ENCODE assay signal across 7 mouse cellular contexts in the genomic region with DNA sequence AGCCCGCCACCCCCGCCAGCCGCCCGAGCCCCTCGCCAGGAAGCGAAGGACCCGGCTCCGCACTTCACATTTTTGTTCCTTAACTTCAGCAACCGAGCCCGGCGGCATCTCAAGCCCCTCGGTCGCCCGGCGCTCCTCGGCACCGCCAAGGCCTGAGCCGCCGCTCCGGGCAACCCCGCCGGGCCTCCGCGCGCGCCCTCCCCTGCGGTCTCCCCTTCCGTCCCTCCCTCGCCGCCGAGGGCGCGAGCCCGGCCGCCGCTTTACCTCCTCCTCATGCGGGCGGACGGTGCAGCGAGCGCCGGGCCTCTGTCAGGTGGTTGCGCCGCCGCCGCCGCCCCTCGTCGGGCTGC. TPM values are rescaled to one million over a fixed set of nuclear protein-coding genes. Genes with fewer than 3 reads are reported as not detected.
DNase-seq lines count a peak whose midpoint lies in the region; ATAC-seq lines count a peak whose summit lies in the region.

No protein-coding gene starts in this region.

- H3K4me3 ChIP-seq in embryonic facial prominence, embryonic 11.5 days (ENCODE audit: low read depth, low read length): peak overlapping the region; percentile 99
- H3K4me3 ChIP-seq in limb, embryonic 15.5 days: peak overlapping the region; percentile 92
- peak overlapping the region; percentile 98 for H3K4me3 ChIP-seq in neural tube, embryonic 14.5 days (ENCODE audit: low read depth, low read length)

- DNase-seq in ovary, postnatal 10 days (ENCODE audit: low spot score): peak; percentile 25
- DNase-seq in ovary, adult 18-20 months (ENCODE audit: low spot score): no peak
- no peak for DNase-seq in embryonic facial prominence, embryonic 11.5 days (ENCODE audit: low spot score)
- no peak for DNase-seq in cerebellum, postnatal 10 days

- no peaks in the 10 kb centered on the region for H3K4me1 ChIP-seq in embryonic facial prominence, embryonic 11.5 days (ENCODE audit: control insufficient read depth, insufficient read depth, low read length)
- peaks cover 21% of the 10 kb centered on the region for H3K4me1 ChIP-seq in limb, embryonic 15.5 days
- peaks cover 10% of the 10 kb centered on the region for H3K4me1 ChIP-seq in neural tube, embryonic 14.5 days (ENCODE audit: control insufficient read depth, insufficient read depth, low read length)

- H3K36me3 ChIP-seq in embryonic facial prominence, embryonic 11.5 days (replicated peaks; ENCODE audit: control insufficient read depth, insufficient read depth, low read depth, low read length): no peaks in the 10 kb centered on the region; the same call in 1 of the 2 replicates
- H3K36me3 ChIP-seq in limb, embryonic 15.5 days: peaks cover 12% of the 10 kb centered on the region
- H3K36me3 ChIP-seq in neural tube, embryonic 14.5 days (ENCODE audit: control insufficient read depth, insufficient read depth, low read length): no peaks in the 10 kb centered on the region

- WGBS in embryonic facial prominence, embryonic 11.5 days: under 1% methylated on average over 45 of the region's 49 CpGs
- under 1% methylated on average over 31 of the region's 49 CpGs for WGBS in limb, embryonic 15.5 days
- 1% methylated on average over 23 of the region's 49 CpGs for WGBS in neural tube, embryonic 14.5 days

- no peaks in the 10 kb centered on the region for H3K27me3 ChIP-seq in embryonic facial prominence, embryonic 11.5 days (ENCODE audit: control insufficient read depth, insufficient read depth, low read length)
- no peaks in the 10 kb centered on the region for H3K27me3 ChIP-seq in limb, embryonic 15.5 days
- no peaks in the 10 kb centered on the region for H3K27me3 ChIP-seq in neural tube, embryonic 14.5 days (ENCODE audit: control insufficient read depth, insufficient read depth, low read length)

- H3K9ac ChIP-seq in embryonic facial prominence, embryonic 11.5 days (replicated peaks; ENCODE audit: low read length): peak overlapping the region; percentile 97
- H3K9ac ChIP-seq in limb, embryonic 15.5 days: peak overlapping the region; percentile 99
- peak overlapping the region; percentile 90 for H3K9ac ChIP-seq in neural tube, embryonic 14.5 days (replicated peaks; ENCODE audit: low read depth, low read length)

- peak overlapping the region; percentile 97 for H3K27ac ChIP-seq in embryonic facial prominence, embryonic 11.5 days (replicated peaks; ENCODE audit: low read depth, low read length)
- peak overlapping the region; percentile 99 for H3K27ac ChIP-seq in limb, embryonic 15.5 days
- H3K27ac ChIP-seq in neural tube, embryonic 14.5 days (ENCODE audit: low read depth, low read length): peak overlapping the region; percentile 89

- ATAC-seq in embryonic facial prominence, embryonic 11.5 days (replicated peaks; ENCODE audit: insufficient number of reproducible peaks, low FRiP score, low TSS enrichment, low read depth): peak; percentile 58
- ATAC-seq in granulocyte monocyte progenitor cell, adult 5-6 weeks (replicated peaks; ENCODE audit: poor library complexity, severe bottlenecking): peak; percentile 10; the same call in 1 of the 2 replicates
- ATAC-seq in limb, embryonic 15.5 days (ENCODE audit: insufficient number of reproducible peaks, low FRiP score, low TSS enrichment, low read depth): peak; percentile 49; the same call in 1 of the 2 replicates
- ATAC-seq in neural tube, embryonic 14.5 days (ENCODE audit: low read depth): peak; percentile 61; the same call in 1 of the 2 replicates

- H3K4me2 ChIP-seq in embryonic facial prominence, embryonic 11.5 days (ENCODE audit: low read depth, low read length): peak overlapping the region; percentile 37
- H3K4me2 ChIP-seq in limb, embryonic 15.5 days: peak overlapping the region; percentile 51
- H3K4me2 ChIP-seq in neural tube, embryonic 14.5 days (ENCODE audit: low read depth, low read length): peak overlapping the region; percentile 60

- H3K9me3 ChIP-seq in embryonic facial prominence, embryonic 11.5 days (replicated peaks; ENCODE audit: control insufficient read depth, low read length): no peaks in the 10 kb centered on the region
- H3K9me3 ChIP-seq in limb, embryonic 15.5 days: no peaks in the 10 kb centered on the region
- no peaks in the 10 kb centered on the region for H3K9me3 ChIP-seq in neural tube, embryonic 14.5 days (ENCODE audit: control insufficient read depth, low read length)

RNA-seq across cellular contexts. Expression of a gene that starts 0.6 kb away (rescaled TPM):
- 110 and 129 TPM in 2 replicates for polyA plus RNA-seq in embryonic facial prominence, embryonic 11.5 days (2014; fragmentation: Nextera tagmentation; extraction: Ambion mirVana)
- total RNA-seq in granulocyte monocyte progenitor cell, adult 5-6 weeks (2014; fragmentation: Nextera tagmentation): 166 and 197 TPM in 2 replicates
- 216 and 230 TPM in 2 replicates for total RNA-seq in granulocyte monocyte progenitor cell, adult 5-6 weeks (2017)
- 44.2 and 54.2 TPM in 2 replicates for polyA plus RNA-seq in limb, embryonic 15.5 days (2015; fragmentation: Nextera tagmentation; extraction: Ambion mirVana)
- 60.6 and 69.2 TPM in 2 replicates for polyA plus RNA-seq in neural tube, embryonic 14.5 days (2014; fragmentation: Nextera tagmentation; extraction: Ambion mirVana)

Comparison
In these comparisons a context has a peak if more than half of its experiments do, and no peak if none do; other contexts are left out.
1. ATAC-seq: peak in every context shown above with its lines; median percentile 61 in neural tube, embryonic 14.5 days; 58 in embryonic facial prominence, embryonic 11.5 days; 49 in limb, embryonic 15.5 days; 10 in granulocyte monocyte progenitor cell, adult 5-6 weeks.